Mouse (Mus musculus): Measurements from ENCODE around the gene 1500009L16Rik.

The 1500009L16Rik gene

DNA sequence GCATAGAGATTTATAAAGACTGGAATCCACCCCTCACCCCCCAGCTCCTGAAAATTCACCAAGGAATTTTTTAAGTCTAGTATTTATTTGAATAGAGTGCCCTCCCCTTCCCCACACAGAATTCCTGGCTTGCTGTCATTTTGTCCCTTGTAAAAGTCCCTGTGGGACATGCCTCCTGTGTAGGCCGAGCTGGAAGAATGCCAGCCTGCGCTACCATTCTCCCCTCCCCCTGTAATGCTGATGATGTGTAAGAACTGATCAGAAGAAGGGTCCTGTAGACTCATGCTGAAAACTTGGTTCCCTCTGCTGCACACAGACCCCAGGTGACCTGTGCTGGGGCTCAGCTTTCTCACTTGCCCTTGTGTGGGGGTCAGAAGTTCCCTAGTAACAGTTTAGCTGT is 37.9 kb downstream of the 1500009L16Rik start:
- in situ Hi-C loops (cut with MseI, MboI), result no loop called here

DNA sequence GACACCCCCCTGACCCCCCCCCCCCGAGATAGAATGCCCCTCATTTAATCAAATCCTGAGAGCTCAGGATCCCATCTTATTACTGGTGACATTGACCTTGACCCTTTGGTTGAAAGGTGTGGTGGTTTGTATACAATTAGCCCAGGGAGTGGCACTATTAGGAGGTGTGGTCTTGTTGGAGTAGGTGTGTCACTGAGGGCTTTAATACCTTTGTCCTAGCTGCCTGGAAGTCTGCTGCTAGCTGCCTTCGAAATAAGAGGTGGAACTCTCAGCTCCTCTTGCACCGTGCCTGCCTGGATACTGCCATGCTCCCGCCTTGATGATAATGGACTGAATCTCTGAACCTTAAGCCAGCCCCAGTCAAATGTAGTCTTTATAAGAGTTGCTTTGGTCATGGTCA is 41.2 kb downstream of the 1500009L16Rik start:
- in situ Hi-C loops (cut with MseI, MboI), result no loop called here

DNA sequence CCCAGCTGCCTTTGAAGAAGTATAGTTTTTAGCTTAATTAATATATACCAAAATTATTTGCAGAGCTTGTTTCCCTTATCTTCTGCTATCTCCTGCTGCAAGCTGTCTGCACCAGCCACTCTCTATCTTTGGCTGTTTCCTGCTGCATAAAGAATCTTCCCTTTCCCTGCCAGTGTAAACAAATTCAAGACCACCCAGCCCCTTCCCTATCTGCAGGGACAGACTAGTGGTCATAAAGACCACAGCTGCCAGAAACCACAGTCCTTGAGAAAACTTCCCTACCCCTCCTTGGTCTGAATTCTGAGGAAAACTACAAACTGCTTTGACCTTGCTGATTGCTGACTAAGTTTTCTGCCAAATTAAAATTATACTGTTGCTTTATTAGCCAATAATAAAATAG is 44.2 kb downstream of the 1500009L16Rik start:
- in situ Hi-C loops (cut with MseI, MboI), result no loop called here

DNA sequence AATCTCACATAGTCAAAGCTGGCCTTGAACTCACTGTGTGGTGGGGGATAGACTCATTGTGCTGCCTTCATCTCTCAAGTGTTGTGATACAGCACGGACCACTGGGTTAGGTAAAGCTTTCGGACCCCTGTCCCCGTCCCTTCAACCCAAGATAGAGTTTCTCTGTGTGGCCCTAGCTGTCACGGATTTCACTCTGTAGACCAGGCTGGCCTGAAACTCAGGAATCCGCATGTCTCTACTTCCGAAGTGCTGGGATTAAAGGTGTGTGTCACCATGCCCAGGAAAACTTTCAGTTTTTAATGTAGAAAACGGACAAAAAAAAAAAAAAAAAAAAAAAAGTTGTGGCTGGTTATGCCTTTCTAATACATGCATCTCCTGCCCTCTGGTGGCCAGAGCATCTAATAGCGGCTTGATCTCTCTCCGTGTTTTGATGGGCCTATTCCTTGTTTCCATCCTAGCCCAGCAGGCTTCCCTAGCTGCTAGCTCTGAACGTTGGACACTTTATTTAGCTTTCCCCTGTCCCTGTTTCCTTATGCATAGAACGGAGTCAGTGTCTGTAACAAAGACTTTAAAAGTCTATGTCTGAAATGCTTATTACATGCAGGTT is 53.7 kb downstream of the 1500009L16Rik start:
- in situ Hi-C loops (cut with MseI, MboI), result no loop called here

DNA sequence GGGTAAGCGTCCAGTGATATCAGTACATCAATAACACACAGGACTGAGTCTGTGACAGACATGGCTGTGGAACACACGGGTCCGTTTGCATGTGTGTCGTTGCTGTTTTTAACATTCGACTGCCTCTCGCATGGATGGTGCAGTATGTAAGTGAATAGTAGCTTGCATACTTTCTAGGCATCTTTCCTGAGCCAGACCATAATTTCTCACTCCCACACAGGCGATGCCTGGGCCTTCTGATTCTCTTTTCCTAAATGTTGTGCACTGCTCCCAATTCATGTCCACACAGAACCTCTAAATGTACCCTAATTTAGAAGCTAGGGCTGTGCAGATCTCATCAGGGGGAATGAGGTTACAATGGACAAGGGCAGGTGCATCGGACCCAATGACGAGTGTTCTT is 54.6 kb downstream of the 1500009L16Rik start:
- in situ Hi-C loops (cut with MseI, MboI), result no loop called here

DNA sequence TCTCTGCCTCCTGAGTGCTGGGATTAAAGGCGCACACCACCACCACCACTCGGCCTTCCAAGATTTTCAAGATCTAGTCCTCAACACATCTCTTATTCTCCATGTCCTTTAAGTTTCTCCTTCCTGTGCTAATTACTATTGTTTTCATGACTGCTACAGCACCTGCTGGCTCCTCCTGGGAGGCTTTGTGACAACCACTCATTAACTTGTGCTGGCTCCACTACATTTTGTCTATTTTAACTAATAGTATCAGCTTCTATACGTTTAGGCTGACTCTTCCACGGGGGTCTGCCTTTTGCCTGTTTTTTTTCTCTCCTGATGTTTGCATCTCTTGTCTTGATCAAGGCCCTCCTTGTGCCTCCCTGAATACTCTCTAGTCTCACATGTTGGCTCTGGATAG is 59.2 kb downstream of the 1500009L16Rik start:
- in situ Hi-C loops (cut with MseI, MboI), result no loop called here

DNA sequence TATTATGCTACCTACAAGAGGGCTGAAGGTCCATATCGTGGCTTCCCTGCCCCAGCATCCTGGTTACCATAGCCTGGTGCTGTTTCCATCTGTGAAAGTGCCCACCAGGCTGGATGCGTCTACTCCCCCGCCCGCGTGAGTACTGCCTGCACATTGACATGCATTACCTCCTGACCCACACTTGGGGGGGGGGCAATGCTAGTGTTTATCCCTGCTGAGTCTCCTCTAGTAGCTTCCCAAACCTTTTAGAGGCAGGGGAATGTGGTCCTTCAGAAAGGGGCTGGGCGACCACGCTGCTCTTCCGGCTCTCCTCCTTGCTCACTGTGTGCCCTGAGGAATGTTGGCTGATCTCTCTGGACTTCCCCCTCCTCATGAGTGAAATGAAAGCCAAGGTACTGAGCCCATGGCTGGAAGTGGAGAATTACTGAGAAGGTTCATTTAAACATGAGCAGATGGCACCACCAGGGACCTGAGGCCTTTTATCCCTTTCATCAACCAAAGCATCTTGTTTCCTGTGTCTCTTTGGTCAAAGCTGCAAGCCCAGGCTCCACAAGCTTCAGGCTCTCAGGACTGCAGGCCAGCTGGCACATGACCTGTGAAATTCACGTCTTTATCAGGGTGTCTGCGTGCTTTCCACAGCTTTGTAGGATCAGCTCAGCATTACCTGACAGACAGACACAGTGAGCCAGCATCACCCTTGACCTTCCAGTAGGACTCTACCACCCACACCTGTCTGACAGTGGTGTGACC is 59.9 kb downstream of the 1500009L16Rik start:
- in situ Hi-C loops (cut with MseI, MboI), result no loop called here

- in situ Hi-C loops (cut with MseI, MboI), result no loop called here
Observed at GRCm38 (mm10) chr10:83785003-83785402, 62.3 kb downstream of the 1500009L16Rik start.

- in situ Hi-C loops (cut with MseI, MboI), result no loop called here
Observed at GRCm38 (mm10) chr10:83785627-83786392, 63.1 kb downstream of the 1500009L16Rik start.

- in situ Hi-C loops (cut with MseI, MboI), result no loop called here
Observed at GRCm38 (mm10) chr10:83795088-83795487, 72.4 kb downstream of the 1500009L16Rik start.

DNA sequence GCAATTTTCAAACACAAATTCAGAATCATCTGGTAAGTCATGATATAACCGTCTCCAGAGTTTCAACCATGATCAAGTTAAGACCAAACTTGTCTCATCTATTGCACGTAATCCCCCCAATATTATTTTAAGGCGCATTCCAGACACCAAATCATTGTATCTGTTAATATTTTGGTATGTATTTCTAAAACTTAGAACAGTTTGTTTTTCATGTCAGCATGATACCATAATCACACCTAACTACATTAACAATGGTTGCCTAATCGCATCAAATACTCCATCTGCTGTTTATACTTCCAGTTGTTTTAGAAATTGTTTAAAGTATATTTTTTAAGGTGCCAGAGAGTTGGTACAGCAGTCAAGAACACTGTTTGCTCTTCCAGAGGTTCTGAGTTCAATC is 72.8 kb downstream of the 1500009L16Rik start:
- in situ Hi-C loops (cut with MseI, MboI), result no loop called here

GRCm38 (mm10) chr10:83804021-83804420 is 81.4 kb downstream of the 1500009L16Rik start:
- in situ Hi-C loops (cut with MseI, MboI), result loop anchor here in 1 of 2 experiments (25.0 kb wide), 2 partner anchors 208 to 633 kb away; partner anchors contain the start of gene Nuak1

- in situ Hi-C loops (cut with MseI, MboI), result loop anchor here in 1 of 2 experiments (25.0 kb wide), 2 partner anchors 207 to 632 kb away; partner anchors contain the start of gene Nuak1
Observed at GRCm38 (mm10) chr10:83805201-83805718, 82.6 kb downstream of the 1500009L16Rik start.

- in situ Hi-C loops (cut with MseI, MboI), result loop anchor here in 1 of 2 experiments (25.0 kb wide), 2 partner anchors 205 to 630 kb away; partner anchors contain the start of gene Nuak1
Observed at GRCm38 (mm10) chr10:83807251-83807650, 84.6 kb downstream of the 1500009L16Rik start.
